Mouse (Mus musculus): Measurements from ENCODE around the gene Gm10330. TPM values are rescaled to one million over a fixed set of nuclear protein-coding genes. Genes with fewer than 3 reads are reported as not detected.

Gm10330 gene
- not detected in 2 replicates for polyA plus RNA-seq (2021; fragmentation: Nextera tagmentation)
- long read RNA-seq, experiment 1 = 0 reads
- long read RNA-seq, experiment 2 = 0 reads

GRCm38 (mm10) chr12:23780165-23780564 lies at the start of gene Gm10330:
Gene Gm10330 (minus strand): TSS chr12:23780265.

Measured in left cerebral cortex, adult 6 months (tissue).